Mouse (Mus musculus): ENCODE measurements around the gene Sfmbt1.

- TF ChIP-seq GATA1 (IDR thresholded peaks at IDR 0.05; ENCODE audit: borderline replicate concordance, low read length) (no peak), FLI1 (IDR thresholded peaks at IDR 0.05; ENCODE audit: low read length) (no peak)
These were observed 985 bp downstream of the Sfmbt1 start for GRCm38 (mm10) chr14:30715618-30716050.
